Mouse (Mus musculus): Measurements from ENCODE around the gene Golga1.

Golga1 gene

GRCm38 (mm10) chr2:38975181-38975580 is 90.2 kb downstream of the Golga1 start:
- in situ Hi-C loops (cut with MboI) = no loop called here

- in situ Hi-C loops (cut with MboI) = no loop called here
Measured at GRCm38 (mm10) chr2:38974171-38974570, 91.2 kb downstream of the Golga1 start.

- in situ Hi-C loops (cut with MboI) = no loop called here
Measured at GRCm38 (mm10) chr2:38973701-38974100, 91.6 kb downstream of the Golga1 start.

DNA sequence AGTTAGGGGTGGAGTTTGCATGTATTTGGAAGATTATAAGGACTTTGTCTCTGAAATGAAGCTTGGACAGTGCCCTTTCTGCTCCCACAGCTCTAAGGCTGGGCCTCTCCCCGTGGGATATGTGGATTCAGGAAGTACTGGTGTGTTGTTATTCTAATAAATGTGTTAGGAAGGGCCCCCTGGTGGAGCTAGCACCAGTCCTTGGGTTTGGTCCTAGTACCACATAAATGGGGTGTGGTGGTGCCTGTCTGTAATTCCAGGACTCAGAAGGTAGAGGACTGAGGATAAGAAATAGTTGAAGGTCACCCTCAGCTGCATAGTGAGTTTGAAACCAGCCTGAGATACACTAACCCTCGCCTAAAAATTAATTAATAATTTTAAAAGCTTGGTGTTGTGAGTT is 92.1 kb downstream of the Golga1 start:
- in situ Hi-C loops (cut with MboI) = no loop called here

GRCm38 (mm10) chr2:38970057-38970456 is 95.3 kb downstream of the Golga1 start:
- in situ Hi-C loops (cut with MboI) = no loop called here

- in situ Hi-C loops (cut with MboI) = no loop called here
Measured at GRCm38 (mm10) chr2:38969650-38970049, 95.7 kb downstream of the Golga1 start.

Data from mature B cell (primary cell).